Mouse (Mus musculus) intestine, postnatal 0 days (tissue): Measurements from ENCODE around the gene 1700020D05Rik. TPM values are rescaled to one million over a fixed set of nuclear protein-coding genes. Genes with fewer than 3 reads are reported as not detected.
"Not testable (repeated sequence)": the region's sequence is repeated elsewhere in the genome, so short reads cannot be mapped to it uniquely, and the experiment has no call there.

ENCODE experiments used
- ATAC-seq: fragments of 200-750 bp; cut with Nextera tagmentation; 2 replicates; pipeline ENCODE4 v1.8.0; 2017; ENCODE audit warnings: mild to moderate bottlenecking, moderate TSS enrichment, moderate library complexity
- H3K27ac ChIP-seq: fragments of 300-500 bp; sonication (generic); 2 replicates; pipeline ENCODE4 v1.5.1; 2014; ENCODE audit warnings: mild to moderate bottlenecking, low read depth, low read length, moderate library complexity
- H3K27me3 ChIP-seq: fragments of 300-500 bp; sonication (generic); replicated peaks from 2 replicates; pipeline ENCODE4 v1.6.1; 2014; ENCODE audit warnings: low read length, mixed read lengths; ENCODE audit not compliant: control insufficient read depth, insufficient read depth
- H3K36me3 ChIP-seq: fragments of 300-500 bp; sonication (generic); 2 replicates; pipeline ENCODE4 v1.6.1; 2014; ENCODE audit warnings: mild to moderate bottlenecking, moderate library complexity; ENCODE audit not compliant: control insufficient read depth, insufficient read depth
- H3K4me1 ChIP-seq: fragments of 300-500 bp; sonication (generic); replicated peaks from 2 replicates; pipeline ENCODE4 v1.6.1; 2014; ENCODE audit warnings: antibody characterized with exemption, low read length, mixed read lengths; ENCODE audit not compliant: control insufficient read depth, insufficient read depth
- H3K4me2 ChIP-seq: fragments of 300-500 bp; sonication (generic); replicated peaks from 2 replicates; pipeline ENCODE4 v1.6.1; 2014; ENCODE audit warnings: low read depth, mild to moderate bottlenecking, moderate library complexity
- H3K4me3 ChIP-seq: fragments of 300-500 bp; sonication (generic); 2 replicates; pipeline ENCODE4 v1.5.1; 2014; ENCODE audit warnings: low read depth, low read length
- H3K9ac ChIP-seq: fragments of 300-500 bp; sonication (generic); 2 replicates; pipeline ENCODE4 v1.6.1; 2014; ENCODE audit warnings: mild to moderate bottlenecking, low read depth, low read length
- H3K9me3 ChIP-seq: fragments of 300-500 bp; sonication (generic); 2 replicates; pipeline ENCODE4 v1.6.1; 2016; ENCODE audit warnings: mixed run types; ENCODE audit not compliant: control insufficient read depth
- CTCF ChIP-seq: sonication (generic); IDR thresholded peaks from 2 replicates; pipeline ENCODE4 v1.5.1; 2016; ENCODE audit warnings: low read depth, mild to moderate bottlenecking, control low read depth, antibody characterized with exemption, moderate library complexity
- WGBS: fragments of 180-500 bp; shearing (Covaris S2); extraction: QIAGEN DNeasy Blood & Tissue Kit; methylation state at CpG from one replicate; pipeline ENCODE4 v1.1.7; 2014; 5-methylcytosine and 5-hydroxymethylcytosine counted together
- polyA plus RNA-seq: library from polyadenylated mRNA; unstranded; fragments of >200 nt; fragmentation: Nextera tagmentation; extraction: Ambion mirVana; gene quantifications from 2 replicates; pipeline ENCODE4 v1.2.1, GENCODE M21; 2015

Gene 1700020D05Rik
- polyA plus RNA-seq, 1 experiment from 2014 or later = not detected

DNA sequence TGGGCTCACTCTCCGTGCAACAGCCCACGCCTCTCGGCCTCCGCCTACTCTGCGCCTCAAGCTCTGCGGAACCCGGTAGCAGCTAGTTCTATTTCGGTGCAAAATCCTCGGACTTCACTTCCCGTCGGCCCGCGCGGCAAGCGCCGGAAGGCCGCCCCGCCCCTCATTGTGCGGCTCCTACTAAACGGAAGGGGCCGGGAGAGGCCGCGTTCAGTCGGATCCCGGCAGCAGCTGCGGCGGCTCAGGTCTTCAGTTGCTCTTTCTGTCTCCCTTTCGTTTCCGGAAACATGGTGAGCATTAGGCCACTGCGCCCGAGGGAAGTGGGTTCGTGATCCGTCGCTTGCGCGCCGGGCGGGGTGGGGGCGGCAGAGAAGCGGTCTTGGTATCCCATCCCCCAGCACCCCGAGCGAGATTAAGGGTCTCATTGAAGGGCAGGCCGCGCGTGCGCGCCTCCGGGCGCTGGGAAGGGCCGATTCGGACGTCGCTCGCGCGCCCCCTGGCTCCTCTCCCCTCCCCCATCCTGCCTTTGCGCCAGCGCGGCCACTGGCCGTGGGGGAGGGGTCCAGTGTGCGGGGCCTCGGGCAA, 13.2 kb downstream of the 1700020D05Rik start, which contains the start of gene Cfl1:
TSS of gene Cfl1 (plus strand) at position 143 of the 585 bp plus-strand sequence.
- WGBS = under 1% methylated on average over 62 of the region's 62 CpGs
- Histone ChIP-seq H3K4me3 (peak within 1 kb of the TSS; percentile 93), H3K36me3 (peaks cover 36% of the 10 kb centered on the region), H3K4me2 (peak within 1 kb of the TSS; percentile 80), H3K9ac (peak within 1 kb of the TSS; percentile 87), H3K9me3 (no peaks in the 10 kb centered on the region), H3K27ac (peak within 1 kb of the TSS; percentile 97), H3K27me3 (no peaks in the 10 kb centered on the region), H3K4me1 (0 out of 2 replicates have a peak, but pooled peaks cover 2% of the 10 kb centered on the region)
- peak; percentile 51 for ATAC-seq
- peak; percentile 43 for TF ChIP-seq CTCF

DNA sequence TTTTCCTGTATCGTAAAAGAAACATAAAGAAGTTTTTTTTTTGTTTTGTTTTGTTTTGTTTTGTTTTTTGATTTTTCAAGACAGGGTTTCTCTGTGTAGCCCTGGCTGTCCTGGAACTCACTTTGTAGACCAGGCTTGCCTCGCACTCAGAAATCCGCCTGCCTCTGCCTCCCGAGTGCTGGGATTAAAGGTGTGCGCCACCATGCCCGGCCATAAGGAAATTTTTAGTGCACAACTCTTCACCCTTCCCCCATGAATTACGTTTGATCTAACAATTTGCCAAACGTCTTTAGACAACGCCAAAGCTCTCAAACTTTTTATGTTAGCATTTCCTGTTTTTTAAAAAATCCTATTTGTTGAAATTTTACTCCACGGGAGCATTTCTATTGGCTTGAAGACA, 13.9 kb downstream of the 1700020D05Rik start:
- WGBS = 39% methylated on average over 10 of the region's 10 CpGs
- ATAC-seq, H3K9me3 ChIP-seq, H3K4me1 ChIP-seq, H3K9ac ChIP-seq, H3K27me3 ChIP-seq: not testable (repeated sequence)
- H3K4me3 ChIP-seq = peak overlapping the region; percentile 93
- H3K4me2 ChIP-seq = peak overlapping the region; percentile 80
- H3K27ac ChIP-seq = peak overlapping the region; percentile 89; the same call in 1 of the 2 replicates
- H3K36me3 ChIP-seq = peaks cover 39% of the 10 kb centered on the region

DNA sequence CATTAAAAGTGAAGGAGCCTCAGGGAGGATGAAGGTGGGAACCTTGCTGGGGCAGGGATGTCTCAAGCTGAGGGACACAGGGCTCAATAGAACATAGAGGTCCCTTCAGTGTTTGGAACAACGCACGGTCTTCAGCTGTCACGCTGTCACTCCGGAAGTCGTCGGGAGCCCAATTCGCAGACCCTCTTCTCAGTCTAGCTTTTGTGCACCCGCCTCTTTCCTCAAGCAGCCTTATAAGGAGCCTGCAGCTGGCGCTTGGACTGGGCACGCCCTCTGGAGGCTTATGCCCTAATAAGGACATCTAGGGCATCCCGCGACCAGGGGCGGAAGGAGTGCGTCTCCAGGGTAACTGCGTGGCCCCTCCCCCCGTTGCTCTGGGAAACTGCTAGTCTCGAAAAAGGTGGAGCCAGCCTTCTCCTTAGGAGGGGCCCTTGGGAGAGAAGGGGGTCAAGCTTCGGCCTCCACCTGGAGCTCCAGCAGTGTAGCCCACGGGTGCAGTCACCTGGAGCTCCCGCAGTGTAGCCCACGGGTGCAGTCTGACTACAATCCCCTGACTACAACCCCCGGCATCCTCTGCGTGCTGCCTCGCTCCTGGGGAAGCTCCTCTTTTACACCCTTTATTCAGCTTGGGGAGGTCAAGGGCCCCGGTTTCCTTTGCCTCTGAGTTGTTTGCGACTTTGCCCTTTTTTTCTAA, 14.6 kb downstream of the 1700020D05Rik start:
- peak overlapping the region; percentile 89 for H3K27ac ChIP-seq
- H3K9ac ChIP-seq = no peak overlapping the region
- H3K4me2 ChIP-seq = peak overlapping the region; percentile 80
- TF ChIP-seq CTCF = peak; percentile 43
- peak overlapping the region; percentile 44 for H3K4me3 ChIP-seq
- under 1% methylated on average over 26 of the region's 26 CpGs for WGBS
- H3K9me3 ChIP-seq = no peaks in the 10 kb centered on the region
- H3K36me3 ChIP-seq = peaks cover 39% of the 10 kb centered on the region
- H3K4me1 ChIP-seq = 0 out of 2 replicates have a peak, but pooled peaks cover 2% of the 10 kb centered on the region
- no peaks in the 10 kb centered on the region for H3K27me3 ChIP-seq
- ATAC-seq = peak; percentile 69

DNA sequence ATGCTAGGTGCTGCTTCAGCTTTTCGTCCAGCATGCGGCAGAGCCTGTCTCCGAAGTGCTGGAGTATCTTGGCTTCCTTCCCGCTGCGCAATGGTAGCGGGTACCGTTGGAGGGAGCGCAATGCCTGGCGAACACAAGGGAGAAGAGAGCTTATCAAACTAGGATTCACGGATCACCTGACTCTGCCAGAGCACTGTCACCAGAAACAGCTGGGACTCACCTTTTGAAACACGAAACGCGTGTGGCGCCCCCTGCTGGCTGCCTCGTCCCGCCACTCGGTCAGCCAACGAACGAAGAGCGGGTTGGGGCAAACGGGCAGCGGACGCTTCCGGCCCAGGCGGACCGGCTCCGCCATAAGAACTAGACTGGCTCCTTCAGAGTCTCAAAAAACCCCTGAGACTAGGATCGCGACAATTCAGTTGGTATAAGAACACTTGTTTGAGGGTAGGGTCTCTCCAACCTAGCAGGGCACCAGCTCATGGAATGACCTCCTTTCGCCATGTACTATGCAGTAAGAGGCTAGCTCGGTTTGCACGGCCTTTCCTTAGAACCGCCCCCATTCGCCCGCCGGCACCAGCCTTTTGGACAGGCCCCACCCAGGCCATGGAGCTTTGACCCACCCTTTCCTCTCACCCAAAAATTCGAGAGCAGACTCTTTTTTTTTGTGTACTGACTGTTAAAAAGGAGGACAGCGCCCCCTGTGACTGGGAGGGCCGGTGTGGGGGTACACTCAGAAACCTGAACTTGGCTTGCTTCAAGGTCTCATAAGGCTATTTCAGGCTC, 15.6 kb downstream of the 1700020D05Rik start, which contains the start of gene Mus81:
TSS of gene Mus81 (minus strand) at position 635 of the 783 bp plus-strand sequence.
- peak; percentile 96 for TF ChIP-seq CTCF
- Histone ChIP-seq H3K4me2 (peak within 1 kb of the TSS; percentile 80), H3K27me3 (no peaks in the 10 kb centered on the region), H3K27ac (peak within 1 kb of the TSS; percentile 89), H3K9me3 (no peaks in the 10 kb centered on the region), H3K9ac (peak within 1 kb of the TSS; percentile 26; the same call in 1 of the 2 replicates), H3K4me3 (peak within 1 kb of the TSS; percentile 44), H3K4me1 (0 out of 2 replicates have a peak, but pooled peaks cover 2% of the 10 kb centered on the region), H3K36me3 (peaks cover 41% of the 10 kb centered on the region)
- WGBS = under 1% methylated on average over 39 of the region's 39 CpGs
- peak; percentile 53 for ATAC-seq

DNA sequence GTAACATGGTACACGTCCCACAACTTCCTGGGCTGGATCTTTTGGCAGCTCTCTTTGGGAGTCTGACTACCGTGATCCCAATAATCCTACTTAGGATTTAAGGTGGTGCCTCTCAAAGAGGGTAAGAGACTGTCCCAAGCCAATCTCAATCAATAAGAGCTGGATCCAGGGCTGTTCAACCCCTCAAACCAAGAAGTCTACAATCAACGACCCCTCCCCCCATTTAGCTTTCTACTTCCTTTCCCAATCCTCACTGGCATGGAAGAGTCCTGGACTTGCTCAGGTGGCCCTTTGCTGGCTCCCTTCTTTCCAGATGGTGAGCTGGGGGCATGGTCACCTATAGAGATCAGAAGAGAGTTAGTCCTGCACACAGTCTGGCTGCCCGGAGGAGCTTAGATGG, 16.8 kb downstream of the 1700020D05Rik start:
- Histone ChIP-seq H3K4me2 (no peak overlapping the region), H3K36me3 (peaks cover 43% of the 10 kb centered on the region), H3K9ac (no peak overlapping the region), H3K4me3 (no peak overlapping the region), H3K9me3 (no peaks in the 10 kb centered on the region), H3K4me1 (no peaks in the 10 kb centered on the region), H3K27ac (no peak overlapping the region), H3K27me3 (no peaks in the 10 kb centered on the region)
- 79% methylated on average over 4 of the region's 4 CpGs for WGBS
- no peak for ATAC-seq
- TF ChIP-seq CTCF = no peak

DNA sequence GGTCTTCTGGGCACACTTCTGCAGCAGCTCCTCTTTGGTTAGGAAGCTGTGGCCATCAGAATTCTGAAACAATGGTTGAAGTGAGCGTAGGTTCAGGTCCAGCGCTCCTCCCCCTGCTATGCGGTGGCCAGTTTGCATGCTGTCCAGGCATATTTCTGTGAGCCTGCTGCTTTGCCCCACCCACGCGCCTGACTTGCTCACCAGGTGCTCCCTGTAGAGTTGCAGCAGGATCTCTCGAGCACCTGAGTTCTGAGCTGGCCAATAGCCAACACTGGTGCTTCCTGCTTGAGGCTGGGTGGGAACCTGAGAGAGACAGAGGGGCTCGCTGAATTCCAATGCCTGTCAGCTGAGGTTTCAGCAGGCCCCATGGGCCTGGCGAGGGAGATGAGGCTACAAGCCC, 17.3 kb downstream of the 1700020D05Rik start:
- no peak overlapping the region for H3K4me2 ChIP-seq
- no peak overlapping the region for H3K4me3 ChIP-seq
- no peaks in the 10 kb centered on the region for H3K4me1 ChIP-seq
- 78% methylated on average over 8 of the region's 8 CpGs for WGBS
- H3K9me3 ChIP-seq = no peaks in the 10 kb centered on the region
- H3K27me3 ChIP-seq = no peaks in the 10 kb centered on the region
- H3K36me3 ChIP-seq = peaks cover 43% of the 10 kb centered on the region
- no peak overlapping the region for H3K27ac ChIP-seq
- H3K9ac ChIP-seq = no peak overlapping the region
- ATAC-seq = no peak
- TF ChIP-seq CTCF = no peak
